Mouse (Mus musculus): ENCODE measurements around the gene C1s1. TPM values are rescaled to one million over a fixed set of nuclear protein-coding genes. Genes with fewer than 3 reads are reported as not detected.
"Not testable (repeated sequence)": the region's sequence is repeated elsewhere in the genome, so short reads cannot be mapped to it uniquely, and the experiment has no call there.

The C1s1 gene
- polyA plus RNA-seq, 1 experiment from 2014 or later: 0.75 TPM

DNA sequence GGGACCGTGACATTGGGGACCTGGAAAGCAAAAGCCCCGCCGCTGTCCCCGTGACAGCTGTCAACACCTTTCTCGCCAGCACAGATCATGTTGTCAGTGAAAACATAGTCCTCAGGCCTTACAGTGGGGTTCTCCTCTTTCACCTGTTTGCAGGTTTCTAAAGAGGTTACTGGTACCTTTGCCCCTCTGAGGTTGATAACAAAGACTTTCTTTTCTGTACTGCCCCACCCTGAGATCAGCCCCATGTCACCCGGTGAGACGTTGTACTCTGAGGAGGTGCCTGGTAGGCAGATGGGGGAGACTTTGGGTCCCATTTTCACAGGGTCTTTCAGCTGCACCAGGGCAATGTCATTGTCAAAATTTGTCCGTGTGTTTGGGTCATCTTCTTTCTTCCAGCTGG lies 11.1 kb downstream of the C1s1 start:
- no peaks in the 10 kb centered on the region for H3K27me3 ChIP-seq (ENCODE audit: control insufficient read depth, insufficient read depth, low read length)
- 89% methylated on average over 8 of the region's 8 CpGs for WGBS
- H3K27ac ChIP-seq (ENCODE audit: low read depth, low read length): no peak overlapping the region
- no peaks in the 10 kb centered on the region for H3K9me3 ChIP-seq (ENCODE audit: control insufficient read depth, low read length)
- H3K4me3 ChIP-seq (ENCODE audit: low read depth, low read length): no peak overlapping the region
- H3K4me1 ChIP-seq (ENCODE audit: control insufficient read depth, insufficient read depth, low read length): no peaks in the 10 kb centered on the region
- H3K9ac ChIP-seq (replicated peaks; ENCODE audit: low read depth, low read length): no peak overlapping the region
- no peak for ATAC-seq (ENCODE audit: low read depth)
- no peak overlapping the region for H3K4me2 ChIP-seq (ENCODE audit: low read depth, low read length)
- no peaks in the 10 kb centered on the region for H3K36me3 ChIP-seq (ENCODE audit: control insufficient read depth, insufficient read depth, low read length)

DNA sequence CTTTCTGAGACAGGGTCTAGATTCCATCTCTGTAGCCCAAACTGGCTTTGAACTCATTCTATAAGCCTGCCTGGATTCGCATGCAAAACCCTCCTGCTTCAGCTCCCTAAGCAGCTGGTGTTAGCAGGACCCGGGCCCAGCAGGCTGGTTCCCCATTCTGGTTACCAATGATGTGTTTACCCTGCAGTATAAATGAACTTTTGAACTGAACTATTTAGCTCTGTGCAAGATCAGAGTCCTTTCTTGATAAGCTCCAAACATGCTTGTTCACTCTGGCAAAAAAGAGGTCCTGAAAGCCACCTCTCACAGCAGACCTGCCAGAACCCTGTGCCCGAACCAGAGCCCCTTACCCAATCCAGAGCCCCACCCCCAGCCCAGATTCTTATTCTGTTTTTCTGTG lies 14.3 kb downstream of the C1s1 start:
- whole genome bisulfite sequencing: 77% methylated on average over 3 of the region's 3 CpGs
- Histone ChIP-seq H3K4me1 (ENCODE audit: control insufficient read depth, insufficient read depth, low read length) (no peaks in the 10 kb centered on the region), H3K4me3 (ENCODE audit: low read depth, low read length) (no peak overlapping the region), H3K9ac (replicated peaks; ENCODE audit: low read depth, low read length) (no peak overlapping the region), H3K9me3 (ENCODE audit: control insufficient read depth, low read length) (no peaks in the 10 kb centered on the region), H3K36me3 (ENCODE audit: control insufficient read depth, insufficient read depth, low read length) (no peaks in the 10 kb centered on the region), H3K4me2 (ENCODE audit: low read depth, low read length) (no peak overlapping the region), H3K27me3 (ENCODE audit: control insufficient read depth, insufficient read depth, low read length) (no peaks in the 10 kb centered on the region), H3K27ac (ENCODE audit: low read depth, low read length) (no peak overlapping the region)
- ATAC-seq (ENCODE audit: low read depth): no peak

DNA sequence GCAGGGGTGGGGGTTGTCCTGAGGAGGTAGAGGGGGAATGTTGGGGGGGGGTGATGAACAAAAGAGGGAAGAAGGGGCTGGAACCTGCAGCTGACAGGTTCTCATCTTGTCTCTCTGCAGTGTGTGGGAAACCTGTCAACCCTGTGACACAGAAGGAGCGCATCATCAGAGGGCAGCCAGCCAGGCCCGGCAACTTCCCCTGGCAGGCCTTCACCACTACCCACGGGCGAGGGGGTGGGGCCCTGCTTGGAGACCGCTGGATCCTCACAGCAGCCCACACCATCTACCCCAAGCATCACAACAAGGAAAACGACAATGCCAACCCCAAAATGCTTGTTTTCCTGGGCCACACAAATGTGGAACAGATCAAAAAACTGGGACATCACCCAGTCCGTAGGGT lies 20.1 kb downstream of the C1s1 start:
- H3K4me1 ChIP-seq (ENCODE audit: control insufficient read depth, insufficient read depth, low read length); H3K4me2 ChIP-seq (ENCODE audit: low read depth, low read length); H3K9ac ChIP-seq (replicated peaks; ENCODE audit: low read depth, low read length); H3K27ac ChIP-seq (ENCODE audit: low read depth, low read length); H3K36me3 ChIP-seq (ENCODE audit: control insufficient read depth, insufficient read depth, low read length); H3K4me3 ChIP-seq (ENCODE audit: low read depth, low read length); H3K9me3 ChIP-seq (ENCODE audit: control insufficient read depth, low read length); ATAC-seq (ENCODE audit: low read depth); H3K27me3 ChIP-seq (ENCODE audit: control insufficient read depth, insufficient read depth, low read length): not testable (repeated sequence)
- 84% methylated on average over 7 of the region's 7 CpGs for WGBS

DNA sequence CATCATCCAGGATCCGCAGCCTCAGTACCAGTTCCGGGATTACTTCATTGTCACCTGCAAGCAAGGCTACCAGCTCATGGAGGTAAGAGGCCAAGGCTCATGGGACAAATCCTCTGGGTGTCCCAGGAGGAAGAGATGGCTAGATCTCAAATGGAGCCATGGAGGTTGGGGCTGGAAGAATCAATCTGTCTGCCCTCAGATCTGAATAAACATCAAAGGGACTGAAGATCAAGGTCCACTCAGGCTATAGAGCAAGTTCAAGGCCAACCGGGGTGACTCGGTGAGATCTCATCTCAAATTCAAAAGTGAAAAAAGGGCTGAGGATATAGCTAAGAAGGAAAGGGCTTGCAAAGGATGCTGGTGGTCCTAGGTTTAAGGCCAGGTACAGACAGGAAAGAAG lies 24.4 kb downstream of the C1s1 start:
- WGBS: 89% methylated on average over 4 of the region's 4 CpGs
- H3K9ac ChIP-seq (replicated peaks; ENCODE audit: low read depth, low read length); H3K9me3 ChIP-seq (ENCODE audit: control insufficient read depth, low read length); H3K4me1 ChIP-seq (ENCODE audit: control insufficient read depth, insufficient read depth, low read length); H3K4me2 ChIP-seq (ENCODE audit: low read depth, low read length); H3K4me3 ChIP-seq (ENCODE audit: low read depth, low read length); H3K36me3 ChIP-seq (ENCODE audit: control insufficient read depth, insufficient read depth, low read length); H3K27me3 ChIP-seq (ENCODE audit: control insufficient read depth, insufficient read depth, low read length); ATAC-seq (ENCODE audit: low read depth); H3K27ac ChIP-seq (ENCODE audit: low read depth, low read length): not testable (repeated sequence)

DNA sequence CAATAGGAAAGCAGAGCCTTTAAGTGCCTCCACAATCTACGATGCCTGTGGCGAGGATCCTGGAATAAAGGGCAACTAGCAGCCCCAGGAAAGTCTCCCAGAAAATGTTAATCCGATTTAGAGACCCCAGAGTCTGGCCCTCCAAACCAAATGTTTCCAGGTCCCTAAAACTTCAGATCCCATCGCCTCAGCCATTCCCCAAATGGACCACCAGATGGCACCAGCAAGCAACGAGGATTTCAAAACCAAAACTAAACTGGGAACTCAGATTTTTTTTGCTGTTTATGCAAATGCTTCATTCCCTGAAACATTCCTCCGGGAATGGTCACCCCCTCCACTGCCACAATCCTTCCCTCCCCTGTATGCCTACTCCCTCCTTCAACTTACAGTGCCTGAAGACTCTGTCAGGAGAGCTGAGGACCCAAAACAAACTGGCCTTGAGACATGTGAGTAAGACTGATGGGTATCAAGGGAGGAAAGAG lies 29.8 kb downstream of the C1s1 start, which contains the start of gene C1ra:
C1ra (plus strand) TSS at position 51 of the 482 bp plus-strand sequence.
- H3K36me3 ChIP-seq (ENCODE audit: control insufficient read depth, insufficient read depth, low read length): no peaks in the 10 kb centered on the region
- no peaks in the 10 kb centered on the region for H3K4me1 ChIP-seq (ENCODE audit: control insufficient read depth, insufficient read depth, low read length)
- H3K4me3 ChIP-seq (ENCODE audit: low read depth, low read length): no peak within 1 kb of the TSS
- H3K9me3 ChIP-seq (ENCODE audit: control insufficient read depth, low read length): no peaks in the 10 kb centered on the region
- ATAC-seq (ENCODE audit: low read depth): no peak
- no peak within 1 kb of the TSS for H3K9ac ChIP-seq (replicated peaks; ENCODE audit: low read depth, low read length)
- 9% methylated on average over 6 of the region's 6 CpGs for WGBS
- no peak within 1 kb of the TSS for H3K27ac ChIP-seq (ENCODE audit: low read depth, low read length)
- no peak within 1 kb of the TSS for H3K4me2 ChIP-seq (ENCODE audit: low read depth, low read length)
- H3K27me3 ChIP-seq (ENCODE audit: control insufficient read depth, insufficient read depth, low read length): no peaks in the 10 kb centered on the region

DNA sequence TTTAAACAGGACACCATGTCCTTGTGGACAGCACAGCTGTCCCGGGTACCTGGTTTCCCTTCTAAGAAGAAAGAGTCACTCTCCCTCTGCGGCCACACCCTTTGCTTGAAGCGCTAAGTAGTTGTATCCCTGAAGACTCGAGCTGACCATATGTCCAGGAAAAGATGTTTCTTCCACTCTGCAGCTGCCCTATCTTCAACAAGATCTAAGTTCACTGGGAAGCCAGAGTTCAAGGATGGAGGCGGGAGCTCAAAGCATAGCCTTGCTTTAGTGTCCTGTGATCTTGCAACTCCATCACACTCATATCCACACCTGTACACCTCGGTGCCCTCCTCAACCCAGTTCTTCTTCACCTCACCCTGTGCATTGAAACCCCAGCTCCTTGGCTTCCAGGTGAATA lies 30.2 kb downstream of the C1s1 start:
- WGBS: 71% methylated on average over 6 of the region's 6 CpGs
- H3K9me3 ChIP-seq (ENCODE audit: control insufficient read depth, low read length): no peaks in the 10 kb centered on the region
- H3K36me3 ChIP-seq (ENCODE audit: control insufficient read depth, insufficient read depth, low read length): no peaks in the 10 kb centered on the region
- no peaks in the 10 kb centered on the region for H3K27me3 ChIP-seq (ENCODE audit: control insufficient read depth, insufficient read depth, low read length)
- no peaks in the 10 kb centered on the region for H3K4me1 ChIP-seq (ENCODE audit: control insufficient read depth, insufficient read depth, low read length)
- H3K4me2 ChIP-seq (ENCODE audit: low read depth, low read length): no peak overlapping the region
- no peak overlapping the region for H3K4me3 ChIP-seq (ENCODE audit: low read depth, low read length)
- no peak for ATAC-seq (ENCODE audit: low read depth)
- no peak overlapping the region for H3K27ac ChIP-seq (ENCODE audit: low read depth, low read length)
- no peak overlapping the region for H3K9ac ChIP-seq (replicated peaks; ENCODE audit: low read depth, low read length)

DNA sequence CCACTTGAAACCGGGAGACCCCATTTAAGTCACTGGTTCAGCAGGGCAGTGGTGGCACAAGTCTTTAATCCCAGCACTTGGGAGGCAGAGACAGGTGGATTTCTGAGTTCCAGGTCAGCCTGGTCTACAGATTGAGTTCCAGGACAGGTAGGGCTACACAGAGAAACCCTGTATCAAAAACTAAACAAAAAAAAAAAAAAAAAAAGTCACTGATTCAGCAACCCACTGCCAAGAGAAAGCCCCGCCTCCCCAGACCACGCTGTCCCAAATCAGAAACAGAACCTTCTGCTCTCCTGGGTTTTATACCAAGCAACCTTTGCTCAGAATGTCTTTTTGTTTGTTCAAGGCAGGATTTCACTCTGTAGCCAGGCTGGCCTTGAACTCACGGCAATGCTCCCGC lies 33.0 kb downstream of the C1s1 start:
- H3K4me2 ChIP-seq (ENCODE audit: low read depth, low read length); H3K4me3 ChIP-seq (ENCODE audit: low read depth, low read length); ATAC-seq (ENCODE audit: low read depth); H3K27ac ChIP-seq (ENCODE audit: low read depth, low read length); H3K27me3 ChIP-seq (ENCODE audit: control insufficient read depth, insufficient read depth, low read length); H3K9ac ChIP-seq (replicated peaks; ENCODE audit: low read depth, low read length); H3K9me3 ChIP-seq (ENCODE audit: control insufficient read depth, low read length); H3K36me3 ChIP-seq (ENCODE audit: control insufficient read depth, insufficient read depth, low read length); H3K4me1 ChIP-seq (ENCODE audit: control insufficient read depth, insufficient read depth, low read length): not testable (repeated sequence)
- WGBS: 96% methylated on average over 5 of the region's 5 CpGs

DNA sequence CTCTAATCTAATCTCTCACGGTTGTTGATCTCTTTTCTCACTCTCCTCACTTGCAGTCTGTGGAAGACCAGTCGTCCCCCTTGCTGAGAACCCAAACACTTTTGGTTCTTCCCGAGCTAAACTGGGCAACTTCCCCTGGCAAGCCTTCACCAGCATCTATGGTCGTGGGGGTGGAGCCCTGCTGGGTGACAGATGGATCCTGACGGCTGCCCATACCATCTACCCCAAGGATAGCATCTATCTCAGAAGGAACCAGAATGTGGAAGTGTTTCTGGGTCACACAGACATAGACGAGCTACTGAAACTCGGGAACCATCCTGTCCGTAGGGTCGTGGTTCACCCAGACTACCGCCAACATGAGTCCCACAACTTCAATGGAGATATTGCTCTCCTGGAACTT lies 33.9 kb downstream of the C1s1 start:
- H3K9me3 ChIP-seq (ENCODE audit: control insufficient read depth, low read length): no peaks in the 10 kb centered on the region

DNA sequence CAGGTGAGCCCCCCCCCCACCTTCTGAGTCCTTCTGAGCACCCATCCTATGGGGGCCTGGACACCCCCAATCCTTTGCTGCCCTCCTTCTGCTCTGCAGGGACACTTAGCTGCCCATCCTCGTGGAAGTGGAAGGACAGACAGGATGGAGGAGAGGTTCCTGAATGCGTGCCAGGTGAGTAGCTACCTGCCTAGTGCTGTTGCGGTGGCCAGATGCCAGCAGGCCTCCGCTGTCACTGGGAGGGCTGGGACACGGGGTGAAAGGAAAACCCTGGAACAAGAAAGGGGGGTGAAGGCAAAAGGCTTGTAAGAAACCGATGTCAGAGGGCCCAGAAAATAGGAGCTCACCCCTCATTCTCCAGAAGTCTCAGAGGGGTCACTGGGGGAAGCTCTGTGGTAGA lies 35.2 kb downstream of the C1s1 start:
- Histone ChIP-seq H3K9ac (replicated peaks; ENCODE audit: low read depth, low read length) (no peak overlapping the region), H3K36me3 (ENCODE audit: control insufficient read depth, insufficient read depth, low read length) (no peaks in the 10 kb centered on the region), H3K4me3 (ENCODE audit: low read depth, low read length) (no peak overlapping the region), H3K4me1 (ENCODE audit: control insufficient read depth, insufficient read depth, low read length) (no peaks in the 10 kb centered on the region), H3K9me3 (ENCODE audit: control insufficient read depth, low read length) (no peaks in the 10 kb centered on the region), H3K4me2 (ENCODE audit: low read depth, low read length) (no peak overlapping the region), H3K27ac (ENCODE audit: low read depth, low read length) (no peak overlapping the region), H3K27me3 (ENCODE audit: control insufficient read depth, insufficient read depth, low read length) (no peaks in the 10 kb centered on the region)
- no peak for ATAC-seq (ENCODE audit: low read depth)
- WGBS: 86% methylated on average over 6 of the region's 6 CpGs

More for the DNA sequence above, 33.9 kb downstream of the C1s1 start:
- H3K27me3 ChIP-seq (ENCODE audit: control insufficient read depth, insufficient read depth, low read length): no peaks in the 10 kb centered on the region
- H3K27ac ChIP-seq (ENCODE audit: low read depth, low read length): no peak overlapping the region
- H3K4me1 ChIP-seq (ENCODE audit: control insufficient read depth, insufficient read depth, low read length): no peaks in the 10 kb centered on the region
- ATAC-seq (ENCODE audit: low read depth): no peak
- H3K9ac ChIP-seq (replicated peaks; ENCODE audit: low read depth, low read length): no peak overlapping the region
- no peak overlapping the region for H3K4me3 ChIP-seq (ENCODE audit: low read depth, low read length)
- H3K36me3 ChIP-seq (ENCODE audit: control insufficient read depth, insufficient read depth, low read length): no peaks in the 10 kb centered on the region
- H3K4me2 ChIP-seq (ENCODE audit: low read depth, low read length): no peak overlapping the region
- WGBS: 80% methylated on average over 10 of the region's 10 CpGs

DNA sequence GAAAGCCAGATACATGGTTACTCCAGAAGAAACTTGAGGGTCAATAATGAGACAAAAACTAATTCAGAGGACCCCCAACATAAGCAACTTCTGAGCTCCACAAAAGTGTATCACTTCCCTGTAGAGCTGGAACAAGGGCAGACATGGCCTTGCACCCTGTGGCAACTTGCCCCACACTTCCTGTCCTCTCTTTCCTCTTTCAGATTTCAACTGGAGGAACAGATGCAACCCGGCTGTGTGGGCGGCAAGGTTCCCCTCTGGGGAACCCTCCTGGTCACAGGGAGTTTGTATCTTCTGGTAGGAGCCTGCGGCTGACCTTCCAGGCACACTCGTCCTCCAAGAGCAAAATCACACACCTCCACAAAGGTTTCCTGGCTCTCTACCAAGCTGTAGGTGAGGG lies 37.1 kb downstream of the C1s1 start:
- no peak overlapping the region for H3K9ac ChIP-seq (replicated peaks; ENCODE audit: low read depth, low read length)
- H3K27me3 ChIP-seq (ENCODE audit: control insufficient read depth, insufficient read depth, low read length): no peaks in the 10 kb centered on the region
- WGBS: 85% methylated on average over 4 of the region's 4 CpGs
- H3K4me1 ChIP-seq (ENCODE audit: control insufficient read depth, insufficient read depth, low read length): no peaks in the 10 kb centered on the region
- H3K4me3 ChIP-seq (ENCODE audit: low read depth, low read length): no peak overlapping the region
- H3K27ac ChIP-seq (ENCODE audit: low read depth, low read length): no peak overlapping the region
- no peak for ATAC-seq (ENCODE audit: low read depth)
- H3K36me3 ChIP-seq (ENCODE audit: control insufficient read depth, insufficient read depth, low read length): no peaks in the 10 kb centered on the region
- H3K4me2 ChIP-seq (ENCODE audit: low read depth, low read length): no peak overlapping the region
- H3K9me3 ChIP-seq (ENCODE audit: control insufficient read depth, low read length): no peaks in the 10 kb centered on the region
